Mouse (Mus musculus): ENCODE measurements around the gene Oaz3. TPM values are rescaled to one million over a fixed set of nuclear protein-coding genes. Genes with fewer than 3 reads are reported as not detected.

Oaz3 gene
- polyA plus RNA-seq (2012; rRNA removed) = not detected in 2 replicates

DNA sequence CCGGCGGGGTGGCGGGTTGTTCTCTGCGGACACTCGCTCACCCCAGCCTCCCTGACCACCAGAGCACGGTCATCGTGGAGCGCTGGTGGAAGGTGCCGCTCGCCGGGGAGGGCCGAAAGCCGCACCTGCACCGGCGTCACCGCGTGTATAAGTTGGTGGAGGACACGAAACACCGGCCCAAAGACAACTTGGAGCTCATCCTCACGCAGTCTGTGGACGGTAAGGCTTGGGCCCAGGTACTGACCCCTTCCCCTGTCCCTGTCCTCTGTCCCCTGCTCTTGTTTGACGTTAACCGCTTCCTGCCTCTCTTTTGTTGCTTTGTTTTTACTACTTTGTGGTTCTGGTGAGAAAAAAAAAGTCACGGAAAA, at the start of gene Oaz3:
Gene Oaz3 (minus strand): TSS at position 319 of the 368 bp plus-strand sequence.
- TF ChIP-seq POLR2A (IDR thresholded peaks at IDR 0.05; ENCODE audit: low read depth, low read length) = no peak
- no peak for TF ChIP-seq CTCF (IDR thresholded peaks at IDR 0.05; ENCODE audit: extremely low read depth, insufficient read length, insufficient replicate concordance, low read depth, low read length)
- peak within 1 kb of the TSS; percentile 79 for H3K4me3 ChIP-seq (ENCODE audit: low read depth, low read length)
- H3K27me3 ChIP-seq (ENCODE audit: control insufficient read depth, insufficient read depth, low read length) = no peaks in the 10 kb centered on the region
- peaks cover 3% of the 10 kb centered on the region; the same call in 1 of the 2 replicates for H3K4me1 ChIP-seq (ENCODE audit: control insufficient read depth, insufficient read depth, insufficient read length, low read length)
- H3K36me3 ChIP-seq (ENCODE audit: control insufficient read depth, insufficient read depth, low read length) = peaks cover 26% of the 10 kb centered on the region
- H3K27ac ChIP-seq (ENCODE audit: insufficient read depth, low read depth, low read length) = no peak within 1 kb of the TSS
- WGBS = under 1% methylated on average over 24 of the region's 24 CpGs

DNA sequence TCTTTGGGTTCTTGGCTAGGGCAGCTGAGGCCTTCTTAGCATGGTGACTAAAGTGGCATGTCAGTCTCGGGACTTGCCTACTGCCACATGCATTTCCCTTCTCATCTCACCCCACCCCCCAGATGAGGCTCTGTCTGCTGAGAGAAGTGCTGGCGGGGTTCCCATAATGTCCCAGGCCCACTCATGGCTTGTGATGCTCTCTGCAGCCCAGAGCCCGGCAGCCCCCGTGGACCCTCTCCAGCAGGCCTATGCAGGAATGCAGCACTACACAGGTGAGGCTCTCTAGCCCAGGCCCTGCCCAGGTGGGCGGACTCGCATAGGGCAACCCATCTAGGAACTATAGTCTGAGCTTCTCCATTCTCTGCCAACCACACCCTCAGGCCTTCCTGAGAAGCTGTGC, 43.9 kb upstream of the Oaz3 start:
- TF ChIP-seq CTCF (IDR thresholded peaks at IDR 0.05; ENCODE audit: extremely low read depth, insufficient read length, insufficient replicate concordance, low read depth, low read length) (no peak), POLR2A (IDR thresholded peaks at IDR 0.05; ENCODE audit: low read depth, low read length) (no peak)
- H3K4me3 ChIP-seq (ENCODE audit: low read depth, low read length) = no peak overlapping the region
- H3K27ac ChIP-seq (ENCODE audit: insufficient read depth, low read depth, low read length) = no peak overlapping the region
- peaks cover 5% of the 10 kb centered on the region; the same call in 1 of the 2 replicates for H3K4me1 ChIP-seq (ENCODE audit: control insufficient read depth, insufficient read depth, insufficient read length, low read length)
- WGBS = 65% methylated on average over 6 of the region's 6 CpGs
- H3K27me3 ChIP-seq (ENCODE audit: control insufficient read depth, insufficient read depth, low read length) = no peaks in the 10 kb centered on the region
- no peaks in the 10 kb centered on the region for H3K36me3 ChIP-seq (ENCODE audit: control insufficient read depth, insufficient read depth, low read length)

DNA sequence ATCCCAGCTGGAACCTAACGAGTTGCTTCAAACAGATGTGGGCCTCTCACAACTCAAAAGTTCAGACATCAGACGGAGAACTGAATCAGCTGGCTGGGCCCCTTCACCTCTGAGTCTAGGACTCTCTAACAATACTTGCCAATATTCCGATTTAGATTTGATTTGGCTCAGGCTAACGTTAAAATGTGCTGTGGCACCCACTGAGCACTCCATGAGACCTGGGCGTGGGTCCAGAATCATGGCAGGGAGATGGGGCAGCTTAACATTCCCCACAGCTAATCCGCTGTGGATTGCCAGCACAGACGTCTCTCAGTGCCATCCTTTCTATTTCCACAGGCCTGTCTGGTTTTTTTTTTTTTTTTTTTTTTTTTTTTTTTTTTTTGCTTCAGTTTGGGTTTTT, 42.2 kb upstream of the Oaz3 start:
- Histone ChIP-seq H3K4me1 (ENCODE audit: control insufficient read depth, insufficient read depth, insufficient read length, low read length) (peaks cover 7% of the 10 kb centered on the region; the same call in 1 of the 2 replicates), H3K27ac (ENCODE audit: insufficient read depth, low read depth, low read length) (no peak overlapping the region), H3K27me3 (ENCODE audit: control insufficient read depth, insufficient read depth, low read length) (no peaks in the 10 kb centered on the region), H3K36me3 (ENCODE audit: control insufficient read depth, insufficient read depth, low read length) (no peaks in the 10 kb centered on the region), H3K4me3 (ENCODE audit: low read depth, low read length) (no peak overlapping the region)
- 72% methylated on average over 7 of the region's 7 CpGs for WGBS
- no peak for TF ChIP-seq CTCF (IDR thresholded peaks at IDR 0.05; ENCODE audit: extremely low read depth, insufficient read length, insufficient replicate concordance, low read depth, low read length)
- no peak for TF ChIP-seq POLR2A (IDR thresholded peaks at IDR 0.05; ENCODE audit: low read depth, low read length)

DNA sequence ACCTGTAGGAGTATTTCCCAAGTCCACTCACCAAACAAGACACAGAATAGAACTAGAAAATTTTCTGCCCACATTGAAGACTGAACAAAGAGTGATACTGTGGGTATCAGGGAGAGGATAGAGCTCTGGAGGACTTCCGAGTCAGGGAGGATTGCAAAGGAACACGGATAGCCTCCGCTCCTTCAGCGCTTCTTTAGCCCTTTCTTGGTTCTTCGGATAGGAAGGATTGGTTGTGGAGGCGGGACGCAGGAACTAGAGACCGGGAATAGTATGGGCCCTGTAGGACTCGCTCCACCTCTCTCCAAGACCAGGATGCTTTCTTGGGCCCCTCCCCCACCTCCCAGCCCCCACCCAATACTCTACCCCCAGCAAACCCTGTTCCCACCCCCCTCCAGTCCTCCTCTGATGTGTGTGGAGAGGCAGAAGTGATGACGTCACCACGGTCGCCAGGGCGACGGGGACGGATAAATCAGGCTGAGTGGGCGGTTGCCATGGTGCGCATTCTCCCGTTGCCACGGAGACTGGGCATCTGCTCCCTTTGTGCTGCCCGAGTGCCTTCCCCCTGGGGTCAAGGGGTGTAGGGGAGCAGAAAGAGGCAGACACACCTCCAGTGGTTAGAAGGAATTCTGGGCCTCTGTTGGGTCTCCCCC, 40.2 kb upstream of the Oaz3 start:
- Histone ChIP-seq H3K27ac (ENCODE audit: insufficient read depth, low read depth, low read length) (no peak overlapping the region), H3K4me3 (ENCODE audit: low read depth, low read length) (no peak overlapping the region), H3K27me3 (ENCODE audit: control insufficient read depth, insufficient read depth, low read length) (peaks cover 3% of the 10 kb centered on the region; the same call in 1 of the 2 replicates), H3K4me1 (ENCODE audit: control insufficient read depth, insufficient read depth, insufficient read length, low read length) (peaks cover 3% of the 10 kb centered on the region; the same call in 1 of the 2 replicates), H3K36me3 (ENCODE audit: control insufficient read depth, insufficient read depth, low read length) (no peaks in the 10 kb centered on the region)
- 48% methylated on average over 20 of the region's 20 CpGs for WGBS
- TF ChIP-seq CTCF (IDR thresholded peaks at IDR 0.05; ENCODE audit: extremely low read depth, insufficient read length, insufficient replicate concordance, low read depth, low read length) = no peak
- no peak for TF ChIP-seq POLR2A (IDR thresholded peaks at IDR 0.05; ENCODE audit: low read depth, low read length)

DNA sequence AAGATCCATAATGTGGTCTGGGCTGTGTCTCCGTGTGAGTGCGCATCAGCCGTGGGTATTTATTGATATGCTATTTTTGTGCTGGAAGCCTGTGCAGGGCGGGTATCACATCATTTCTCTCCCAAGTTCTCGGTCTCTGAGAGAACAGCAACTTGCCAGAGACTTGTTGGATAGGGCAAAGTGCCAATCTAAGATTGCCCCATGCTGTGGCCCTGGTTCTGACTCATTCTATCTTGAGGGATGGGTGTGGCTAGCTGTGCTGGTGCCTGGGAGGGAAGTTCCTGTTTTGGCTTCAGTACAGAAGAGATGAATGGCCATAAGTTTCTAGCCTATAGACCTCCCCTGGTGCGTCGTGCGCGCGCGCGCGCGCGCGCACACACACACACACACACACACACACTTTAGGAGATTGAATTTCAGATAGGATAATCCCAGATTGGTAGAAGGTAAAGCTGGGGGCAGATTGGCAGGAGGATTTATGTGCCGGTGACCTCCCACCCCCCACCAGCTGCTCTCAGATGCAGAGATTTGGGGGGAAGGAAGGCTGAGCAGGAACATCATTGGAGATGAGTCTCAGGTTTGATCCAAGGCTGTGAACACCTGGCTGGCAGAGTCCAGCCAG, 39.2 kb upstream of the Oaz3 start:
- WGBS = 79% methylated on average over 17 of the region's 17 CpGs
- Histone ChIP-seq H3K27ac (ENCODE audit: insufficient read depth, low read depth, low read length) (no peak overlapping the region), H3K4me3 (ENCODE audit: low read depth, low read length) (no peak overlapping the region), H3K4me1 (ENCODE audit: control insufficient read depth, insufficient read depth, insufficient read length, low read length) (peaks cover 3% of the 10 kb centered on the region; the same call in 1 of the 2 replicates), H3K36me3 (ENCODE audit: control insufficient read depth, insufficient read depth, low read length) (no peaks in the 10 kb centered on the region), H3K27me3 (ENCODE audit: control insufficient read depth, insufficient read depth, low read length) (peaks cover 3% of the 10 kb centered on the region; the same call in 1 of the 2 replicates)
- TF ChIP-seq CTCF (IDR thresholded peaks at IDR 0.05; ENCODE audit: extremely low read depth, insufficient read length, insufficient replicate concordance, low read depth, low read length) = no peak
- no peak for TF ChIP-seq POLR2A (IDR thresholded peaks at IDR 0.05; ENCODE audit: low read depth, low read length)

DNA sequence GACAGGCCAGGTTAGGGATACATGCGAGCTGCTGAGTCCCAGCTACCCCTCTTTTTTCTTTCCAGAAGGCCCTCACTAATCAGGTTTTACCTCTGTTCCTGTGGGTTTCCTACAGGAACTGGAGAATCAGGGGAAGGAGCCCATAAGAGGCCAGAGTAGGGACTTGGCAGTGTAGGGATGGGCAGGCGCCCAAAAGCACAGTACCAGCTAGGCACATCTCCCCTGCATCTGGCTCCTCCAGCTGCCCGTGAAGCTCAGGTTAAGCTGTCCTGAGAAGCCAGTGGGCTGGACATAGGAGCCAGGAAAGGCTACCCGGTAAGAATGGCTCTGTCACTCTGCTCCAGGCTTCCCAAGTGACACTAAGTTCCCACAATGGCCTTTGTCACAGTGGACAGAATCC, 37.7 kb upstream of the Oaz3 start:
- Histone ChIP-seq H3K4me3 (ENCODE audit: low read depth, low read length) (no peak overlapping the region), H3K27me3 (ENCODE audit: control insufficient read depth, insufficient read depth, low read length) (peaks cover 3% of the 10 kb centered on the region; the same call in 1 of the 2 replicates), H3K27ac (ENCODE audit: insufficient read depth, low read depth, low read length) (no peak overlapping the region), H3K36me3 (ENCODE audit: control insufficient read depth, insufficient read depth, low read length) (no peaks in the 10 kb centered on the region), H3K4me1 (ENCODE audit: control insufficient read depth, insufficient read depth, insufficient read length, low read length) (peaks cover 10% of the 10 kb centered on the region; the same call in 1 of the 2 replicates)
- no peak for TF ChIP-seq CTCF (IDR thresholded peaks at IDR 0.05; ENCODE audit: extremely low read depth, insufficient read length, insufficient replicate concordance, low read depth, low read length)
- 72% methylated on average over 4 of the region's 4 CpGs for WGBS

DNA sequence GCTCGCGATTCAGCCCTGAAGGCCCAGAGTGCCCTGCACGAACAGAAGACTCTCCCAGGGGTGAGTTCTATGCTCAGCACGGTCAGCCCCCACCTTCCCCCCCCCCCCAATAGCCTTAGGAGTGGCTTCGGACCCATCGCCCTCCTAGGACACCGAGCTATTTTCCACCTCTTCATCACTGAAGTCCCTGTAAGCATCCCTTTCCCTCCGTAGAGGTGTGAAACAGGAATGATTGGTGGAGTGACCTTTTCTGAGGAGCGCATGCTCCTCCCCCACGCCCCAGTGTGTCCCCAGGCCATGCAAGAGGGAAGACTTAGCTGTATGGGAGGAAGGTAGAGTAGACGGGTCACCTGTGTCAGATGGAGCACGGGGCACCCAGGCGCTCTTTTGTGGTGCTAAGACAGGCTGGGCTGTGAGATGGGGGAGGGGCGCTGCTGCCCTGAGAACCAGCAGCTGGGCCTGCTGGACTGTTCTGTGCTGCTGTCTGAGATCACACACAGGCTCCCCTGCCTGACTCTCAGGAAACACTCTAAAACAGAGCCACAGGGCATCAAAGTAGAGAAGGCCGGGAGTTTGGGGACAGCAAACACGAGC, 36.7 kb upstream of the Oaz3 start, which contains the start of gene Riiad1:
Gene Riiad1 (minus strand): TSS at position 51 of the 594 bp plus-strand sequence.
- no peak within 1 kb of the TSS for H3K27ac ChIP-seq (ENCODE audit: insufficient read depth, low read depth, low read length)
- peaks cover 17% of the 10 kb centered on the region; the same call in 1 of the 2 replicates for H3K4me1 ChIP-seq (ENCODE audit: control insufficient read depth, insufficient read depth, insufficient read length, low read length)
- no peaks in the 10 kb centered on the region for H3K36me3 ChIP-seq (ENCODE audit: control insufficient read depth, insufficient read depth, low read length)
- WGBS = 29% methylated on average over 16 of the region's 16 CpGs
- peaks cover 3% of the 10 kb centered on the region; the same call in 1 of the 2 replicates for H3K27me3 ChIP-seq (ENCODE audit: control insufficient read depth, insufficient read depth, low read length)
- TF ChIP-seq CTCF (IDR thresholded peaks at IDR 0.05; ENCODE audit: extremely low read depth, insufficient read length, insufficient replicate concordance, low read depth, low read length) (no peak), POLR2A (IDR thresholded peaks at IDR 0.05; ENCODE audit: low read depth, low read length) (no peak)
- H3K4me3 ChIP-seq (ENCODE audit: low read depth, low read length) = no peak within 1 kb of the TSS
